Mouse (Mus musculus): ENCODE data around the gene Arxes2. TPM values are rescaled to one million over a fixed set of nuclear protein-coding genes. Genes with fewer than 3 reads are reported as not detected.
"Not testable (repeated sequence)": the region's sequence is repeated elsewhere in the genome, so short reads cannot be mapped to it uniquely, and the experiment has no call there.

The Arxes2 gene
- 10 to 100 TPM; 59.6 to 66.4 (median 64.4) TPM for total RNA-seq (2022)

DNA sequence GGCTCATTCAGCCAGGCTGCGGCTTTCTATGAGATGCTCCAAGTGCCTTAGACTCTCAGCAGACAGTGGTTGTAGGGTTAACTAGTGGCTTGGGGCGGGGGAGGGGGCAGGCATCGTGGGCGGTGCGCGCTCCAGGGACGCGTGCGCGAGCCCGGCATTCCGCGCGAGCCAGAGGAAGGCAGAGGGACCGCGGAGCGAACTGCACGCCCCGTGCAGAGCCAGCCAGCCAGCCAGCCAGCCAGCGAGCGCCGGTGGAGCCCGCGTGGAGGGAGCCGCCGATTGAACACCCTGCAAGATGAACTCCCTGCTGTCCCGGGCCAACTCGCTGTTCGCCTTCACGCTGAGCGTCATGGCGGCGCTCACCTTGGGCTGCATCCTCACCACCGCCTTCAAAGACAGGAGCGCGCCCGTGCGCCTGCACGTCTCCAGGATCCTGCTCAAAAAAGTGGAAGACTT lies at the start of gene Arxes2:
Gene Arxes2 (plus strand): TSS at position 161 of the 456 bp plus-strand sequence.
- DNase-seq (ENCODE audit: low spot score in 2 of 2) = not testable (repeated sequence)

DNA sequence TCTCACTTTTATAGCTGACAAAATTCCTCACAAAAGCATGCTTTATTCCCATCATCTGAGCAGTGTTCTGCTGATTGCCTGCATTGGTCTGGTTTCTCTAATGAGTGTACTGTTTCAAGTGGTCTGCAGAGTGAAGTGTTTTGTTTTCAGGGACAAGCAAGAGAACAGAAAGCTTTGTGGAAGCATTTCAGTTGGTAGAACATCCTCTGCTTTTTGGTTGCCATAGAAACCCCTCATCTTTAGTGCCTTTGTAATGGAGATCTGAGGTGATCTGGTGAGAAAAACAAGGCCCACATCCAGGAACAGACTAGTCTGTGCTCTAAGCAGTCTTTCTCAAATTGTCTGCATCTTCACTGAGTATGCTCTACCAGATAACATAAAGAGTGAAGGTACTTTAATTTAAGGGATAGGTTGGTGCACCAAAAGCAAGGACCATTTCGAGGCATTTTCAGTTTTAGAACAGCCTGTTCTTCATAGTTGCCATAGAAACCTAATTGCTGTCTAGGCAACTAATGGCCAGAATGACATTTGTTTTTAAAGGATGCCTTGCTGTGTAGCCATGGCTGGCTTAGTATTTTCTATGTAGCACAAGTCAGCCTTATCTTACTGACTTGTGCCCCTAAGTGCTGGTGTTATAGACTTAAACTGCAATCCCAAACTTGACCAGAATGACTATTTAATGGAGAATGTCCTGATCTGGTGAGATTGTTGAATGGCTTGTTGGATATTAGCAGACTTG lies 44.8 kb upstream of the Arxes2 start:
- peak in 1 of 2 experiments; percentile 7 for DNase-seq (ENCODE audit: low spot score in 2 of 2)

DNA sequence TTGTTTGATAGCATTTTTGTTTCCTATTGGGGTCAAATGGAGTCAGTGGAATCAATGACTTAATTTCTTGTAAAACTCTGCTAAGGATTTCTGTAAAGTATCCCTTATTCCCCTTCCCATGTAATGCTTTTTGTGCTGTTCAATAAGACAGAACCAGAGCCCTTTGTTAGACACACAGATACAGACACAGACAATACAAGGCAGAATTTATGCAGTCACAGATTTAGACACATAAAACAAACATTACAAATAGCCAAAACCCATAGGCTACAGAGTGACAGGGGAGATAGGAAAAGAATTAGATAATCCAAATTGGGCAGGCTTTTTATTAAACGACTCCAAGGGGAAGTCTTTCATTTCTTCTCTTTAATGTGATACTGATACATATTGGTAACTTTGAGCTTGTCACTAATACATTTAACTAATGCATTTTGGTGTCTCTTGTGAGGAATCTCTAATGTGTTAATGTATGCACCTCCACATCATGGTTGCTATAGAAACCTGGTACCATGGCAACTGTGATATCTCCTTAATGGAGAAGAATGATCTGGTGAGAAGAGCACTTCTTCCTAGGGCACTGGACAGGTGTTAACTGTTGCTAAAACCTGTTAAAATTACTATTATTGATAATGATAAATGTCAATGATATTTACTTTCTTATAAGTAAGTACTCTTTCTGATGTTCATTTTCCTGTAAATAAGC lies 36.5 kb upstream of the Arxes2 start:
- no peak for DNase-seq (ENCODE audit: low spot score in 2 of 2)

DNA sequence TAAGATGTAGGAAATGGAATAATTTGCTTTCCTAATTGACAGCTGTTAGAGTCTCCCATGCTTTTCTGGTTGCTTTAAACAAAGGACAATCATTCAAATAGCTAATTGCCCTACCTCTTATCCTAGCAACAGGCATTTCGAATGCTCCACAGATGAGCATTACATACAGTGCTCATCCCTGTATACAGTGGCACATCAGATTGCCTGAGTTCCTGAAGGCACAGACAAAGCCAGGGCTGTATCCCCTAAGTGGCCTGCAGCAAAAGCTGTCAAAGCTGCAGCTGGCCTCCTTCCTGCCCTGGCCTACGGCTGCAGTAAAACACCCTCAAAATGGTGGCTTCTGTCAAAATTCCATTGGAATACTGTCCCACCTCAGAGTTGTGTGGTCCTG lies 35.9 kb upstream of the Arxes2 start:
- DNase-seq (ENCODE audit: low spot score in 2 of 2) = no peak

DNA sequence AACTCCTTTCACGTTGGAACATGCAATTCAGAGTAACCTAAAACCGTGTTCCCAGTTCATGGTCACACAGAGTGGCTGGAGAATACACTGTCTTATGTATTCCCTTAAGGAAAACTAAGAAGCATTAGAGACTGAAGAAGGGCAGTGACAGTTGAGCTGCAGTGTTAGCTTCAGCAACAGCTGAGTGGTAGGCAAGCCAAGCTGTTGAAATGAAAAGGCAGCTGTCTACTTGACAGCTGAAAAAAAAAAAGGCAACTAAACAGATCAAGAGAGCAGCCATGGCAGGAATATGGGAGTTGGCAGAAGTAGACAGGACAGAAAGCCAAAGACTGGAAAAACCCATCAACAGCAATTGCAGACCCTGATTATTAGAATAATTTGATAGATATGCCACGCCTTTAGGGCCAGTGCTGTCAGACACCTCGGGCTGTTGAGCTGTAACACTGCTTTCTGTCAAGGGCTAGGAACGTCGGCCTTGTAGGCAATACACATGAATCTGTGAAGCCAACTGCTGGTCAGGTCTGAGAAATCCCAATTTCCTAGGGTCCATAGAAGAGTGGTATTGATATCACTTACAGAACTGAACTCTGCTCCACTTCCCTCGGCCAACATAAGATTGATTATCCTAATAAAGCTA lies 34.9 kb upstream of the Arxes2 start:
- DNase-seq (ENCODE audit: low spot score in 2 of 2) = peak in 1 of 2 experiments; percentile 19

DNA sequence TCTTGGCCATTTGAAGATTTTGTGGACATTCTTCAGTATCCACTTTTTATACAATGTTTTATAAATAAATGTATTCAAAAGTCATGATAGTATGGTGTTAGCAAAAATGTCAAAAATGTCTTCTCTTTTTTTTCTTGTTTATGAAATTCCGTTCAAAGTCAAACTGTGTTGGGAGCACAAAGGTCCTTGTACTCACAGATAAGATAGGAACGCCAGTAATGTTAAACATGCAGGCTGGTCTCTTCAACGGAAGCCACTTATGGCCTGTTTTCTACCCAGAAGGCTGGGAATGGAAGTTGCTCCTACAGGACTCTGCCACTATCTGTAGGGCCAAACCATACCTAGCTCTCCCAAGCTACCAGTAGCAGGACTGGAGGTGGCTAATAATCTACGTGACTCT lies 34.1 kb upstream of the Arxes2 start:
- DNase-seq (ENCODE audit: low spot score in 2 of 2) = no peak

DNA sequence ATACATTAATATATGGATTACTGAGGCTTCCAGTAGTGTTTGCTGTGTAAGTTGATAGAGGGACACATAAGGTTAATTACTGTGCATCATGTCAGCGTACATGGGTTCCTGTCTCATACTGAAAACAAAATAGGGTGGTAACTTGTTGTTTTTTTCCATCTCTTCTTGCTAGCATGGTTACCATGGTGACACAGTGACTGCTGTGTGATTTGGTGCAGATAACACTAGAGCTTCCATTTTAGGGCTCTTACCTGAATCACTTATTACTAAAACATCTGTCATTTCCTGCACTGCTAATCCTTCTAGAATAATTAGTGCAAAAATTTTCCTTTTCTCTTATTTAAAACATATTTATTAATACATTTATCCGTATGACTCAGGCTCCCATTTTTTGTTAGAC lies 31.3 kb upstream of the Arxes2 start:
- DNase-seq (ENCODE audit: low spot score in 2 of 2) = no peak

DNA sequence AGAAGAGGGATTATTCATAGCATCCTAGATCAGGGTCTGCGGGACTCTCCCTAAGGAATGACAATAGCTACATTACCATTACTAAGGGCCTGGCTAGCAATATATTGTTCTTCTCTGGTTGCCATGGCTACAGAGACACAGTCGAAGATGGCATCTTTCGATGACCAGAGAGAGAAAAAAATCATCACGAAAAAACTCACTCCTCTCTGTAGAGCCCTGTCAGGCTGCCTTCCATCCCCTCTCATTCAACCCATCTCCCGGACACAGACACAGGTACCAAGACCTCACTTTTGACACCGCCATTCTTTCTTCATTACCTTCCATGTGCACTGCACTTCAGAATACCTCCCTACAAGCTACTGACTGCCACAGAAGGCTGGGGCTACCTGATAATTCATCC lies 30.5 kb upstream of the Arxes2 start:
- no peak for DNase-seq (ENCODE audit: low spot score in 2 of 2)

DNA sequence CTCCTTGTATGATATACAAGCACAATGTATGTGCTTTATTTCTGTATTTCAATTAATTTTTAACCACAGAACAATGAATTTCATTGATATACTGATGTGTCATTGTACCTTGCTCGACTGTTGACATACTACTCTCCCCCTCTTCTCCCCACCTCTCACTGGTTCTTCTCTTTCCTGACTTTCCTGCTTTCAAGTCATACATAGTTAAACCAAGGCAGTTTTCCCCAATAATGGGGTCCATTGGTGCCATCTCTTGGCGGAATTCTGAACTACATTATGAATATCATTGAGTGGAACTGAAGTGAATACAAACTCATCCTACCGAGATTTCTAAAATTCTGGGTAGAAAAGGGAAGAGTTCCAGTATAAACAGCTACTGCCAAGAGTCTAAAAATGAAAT lies 30.0 kb upstream of the Arxes2 start:
- DNase-seq (ENCODE audit: low spot score in 2 of 2) = peak in 1 of 2 experiments; percentile 24

DNA sequence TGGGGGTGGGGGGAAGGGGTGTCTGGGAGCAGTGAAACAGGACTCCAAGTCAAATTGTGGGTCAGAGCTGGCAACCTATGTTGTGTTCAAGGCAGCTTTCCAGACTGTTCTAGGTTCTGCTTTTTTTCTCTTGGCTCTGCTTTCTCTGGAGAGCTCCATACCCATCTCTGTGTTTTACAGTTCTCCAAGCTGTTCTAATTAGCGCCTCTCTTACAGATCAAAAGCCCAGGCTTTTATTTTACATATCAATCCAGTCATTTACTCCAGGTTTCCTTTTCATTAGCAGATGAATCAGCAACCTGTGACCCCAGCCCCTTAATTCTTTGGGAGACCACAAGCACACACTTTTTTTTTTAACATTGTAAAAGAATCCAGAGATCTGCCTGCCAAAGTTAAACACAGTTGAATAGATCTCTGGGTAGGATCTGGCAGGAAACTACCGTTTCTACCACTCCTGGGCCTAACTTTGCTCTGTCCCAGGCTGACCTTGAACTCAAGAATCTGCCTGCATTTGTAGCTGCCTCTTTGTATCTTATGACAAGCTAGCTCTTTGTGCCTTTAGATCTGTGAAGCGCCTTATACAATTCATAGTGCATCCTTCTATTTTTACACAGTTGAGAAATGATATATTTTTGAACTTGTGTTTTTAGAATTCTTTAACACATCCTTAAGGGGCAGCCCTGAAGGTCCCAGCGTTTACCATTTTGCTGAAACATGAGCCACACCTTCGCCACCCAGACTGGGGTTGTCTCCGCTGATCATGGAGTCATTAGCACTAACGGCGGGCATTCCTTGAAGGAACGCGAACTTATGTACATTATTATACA lies 19.8 kb upstream of the Arxes2 start:
- no peak for DNase-seq (ENCODE audit: low spot score in 2 of 2)

DNA sequence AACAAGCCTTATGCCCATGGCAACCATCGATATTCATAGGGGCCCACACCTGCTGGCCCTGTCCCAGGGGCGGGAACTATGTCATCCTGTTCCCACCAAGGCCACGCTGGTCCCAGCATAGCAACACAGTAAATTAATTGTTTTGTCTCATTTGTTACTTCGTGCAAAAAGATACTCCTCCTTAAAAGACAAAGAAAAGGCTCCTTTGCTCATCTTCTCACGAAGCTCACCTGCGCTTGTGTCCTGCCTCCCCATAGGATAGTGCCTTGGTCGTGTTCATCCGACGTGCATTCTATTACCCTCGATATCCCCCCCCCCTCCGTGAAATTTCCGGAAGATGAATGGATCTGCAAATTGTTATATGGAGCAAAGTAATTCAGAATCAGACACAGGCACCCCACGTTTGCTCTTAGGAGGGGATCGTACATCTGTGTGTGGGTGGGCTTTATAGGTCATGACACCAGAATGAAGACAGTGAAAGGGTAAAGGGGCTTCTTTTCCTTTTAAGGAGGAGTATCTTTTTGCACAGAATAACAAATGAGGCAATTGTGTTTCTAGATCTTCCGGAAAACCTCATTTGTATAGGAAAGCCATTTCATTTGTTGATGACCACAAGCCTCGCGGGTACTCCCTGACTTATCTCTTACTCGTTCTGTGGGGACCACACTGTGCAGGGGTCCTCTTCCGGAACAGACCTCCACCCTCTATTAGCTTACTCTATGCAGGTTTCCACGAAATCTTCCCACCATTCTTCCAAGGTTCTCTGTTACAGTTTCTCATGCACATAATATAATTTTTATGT lies 19.0 kb upstream of the Arxes2 start:
- DNase-seq (ENCODE audit: low spot score in 2 of 2) = no peak

DNA sequence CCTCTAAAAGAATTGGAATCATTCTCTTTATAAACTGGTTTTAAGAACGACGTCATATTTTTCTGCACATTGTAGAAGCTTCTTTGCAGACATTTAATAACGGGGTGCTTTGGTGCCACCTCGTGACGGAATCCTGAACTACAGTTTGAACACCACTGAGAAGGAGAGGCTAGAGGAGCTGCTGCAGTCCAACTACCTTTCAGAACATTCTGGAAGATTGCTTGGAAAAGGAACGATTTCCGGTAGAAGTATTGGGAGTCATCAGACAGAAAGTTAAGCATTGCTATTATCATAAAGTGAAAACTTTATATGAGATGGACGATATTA lies 18.4 kb upstream of the Arxes2 start:
- DNase-seq (ENCODE audit: low spot score in 2 of 2) = peak; percentile 72 to 90

DNA sequence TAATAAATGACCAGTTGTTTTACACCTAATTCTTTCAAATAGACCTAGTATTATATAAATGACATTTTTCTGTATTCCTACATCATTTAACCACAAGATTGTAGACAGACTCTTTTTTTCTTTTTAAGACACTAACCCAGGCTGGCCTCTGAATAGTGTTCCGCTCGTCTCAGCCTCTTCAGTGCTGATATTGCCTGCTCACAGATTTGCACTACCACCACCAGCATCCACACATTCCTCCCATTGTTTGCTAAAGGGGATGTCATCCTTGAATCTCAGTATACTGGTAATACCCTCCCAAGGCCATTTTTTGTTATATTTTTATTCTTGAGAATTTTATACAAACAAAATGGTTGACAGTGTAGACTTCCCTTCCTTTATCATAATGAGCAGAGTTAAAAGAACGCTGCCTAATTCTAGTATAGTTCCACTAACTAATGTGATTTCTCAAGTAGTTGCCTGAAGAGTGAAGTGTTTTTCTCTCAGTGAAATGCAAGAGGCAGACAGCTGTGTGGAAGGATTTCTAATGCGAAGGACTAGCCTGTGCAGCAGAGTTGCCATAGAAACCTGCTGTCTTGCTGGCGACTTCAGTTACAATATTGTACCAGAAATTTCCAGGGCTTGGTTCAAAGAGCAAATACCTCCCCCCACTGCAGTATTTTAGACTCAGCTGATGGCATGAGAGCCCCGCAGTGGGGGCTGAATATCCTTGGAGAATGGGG lies 8.9 kb upstream of the Arxes2 start:
- DNase-seq (ENCODE audit: low spot score in 2 of 2) = peak; percentile 26 to 32

DNA sequence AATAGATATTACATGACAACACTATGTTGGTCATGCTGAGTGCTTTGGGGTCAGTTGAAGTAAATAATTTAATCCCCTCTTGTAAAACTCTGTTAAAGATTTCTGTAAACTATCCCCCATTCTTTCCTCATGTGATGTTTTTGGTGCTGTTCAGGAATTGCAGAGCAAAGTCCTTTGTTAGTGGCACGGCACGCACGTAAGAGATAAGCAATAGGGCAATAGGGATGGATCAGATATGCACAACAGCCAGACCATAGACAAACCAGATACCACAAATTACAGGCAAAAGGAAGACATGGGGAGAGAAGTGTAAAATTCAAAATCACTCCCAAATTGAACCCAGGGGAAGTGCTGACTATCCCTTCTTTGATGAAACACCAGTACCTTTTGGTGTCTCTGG lies 7.4 kb upstream of the Arxes2 start:
- no peak for DNase-seq (ENCODE audit: low spot score in 2 of 2)

DNA sequence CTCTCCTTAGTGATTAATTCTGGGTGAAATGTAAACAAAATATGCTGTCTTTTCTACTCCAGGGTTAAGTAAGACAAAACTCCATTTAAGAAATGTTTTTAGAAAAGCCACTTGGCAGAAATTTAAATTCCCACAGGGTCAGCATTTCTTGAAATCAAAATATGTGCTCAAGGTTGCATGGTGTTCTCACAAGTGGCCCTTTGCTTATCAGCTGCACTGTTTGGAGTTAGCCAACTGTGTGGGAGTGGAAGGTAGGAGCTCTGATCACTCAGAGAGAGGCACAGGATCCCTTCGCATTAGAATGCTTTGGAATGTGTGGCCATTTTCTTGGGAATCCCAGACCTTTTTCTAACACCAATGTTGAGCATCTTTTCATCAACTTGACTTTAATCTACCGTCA lies 3.0 kb upstream of the Arxes2 start:
- no peak for DNase-seq (ENCODE audit: low spot score in 2 of 2)

DNA sequence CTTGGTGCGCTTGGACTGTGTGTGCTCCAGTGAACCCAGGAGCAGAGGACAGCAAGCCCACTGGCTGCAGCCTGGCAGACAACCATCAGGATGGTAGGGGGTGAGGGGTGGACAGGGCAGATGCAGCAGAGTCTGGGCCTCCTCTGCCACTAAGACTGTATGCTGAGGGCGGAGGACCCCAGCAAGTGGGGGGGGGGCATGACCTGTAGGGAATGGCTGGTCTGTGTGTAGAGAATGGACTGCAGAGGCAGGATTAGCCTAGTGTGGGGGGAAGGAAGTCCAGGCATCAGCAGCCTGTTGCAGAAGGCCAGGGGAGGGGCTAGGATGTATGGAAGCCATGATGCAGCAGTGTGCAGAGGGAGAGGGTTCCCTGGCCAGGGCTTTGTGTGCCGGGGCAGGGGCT lies 431 bp upstream of the Arxes2 start:
- DNase-seq (ENCODE audit: low spot score in 2 of 2) = not testable (repeated sequence)

DNA sequence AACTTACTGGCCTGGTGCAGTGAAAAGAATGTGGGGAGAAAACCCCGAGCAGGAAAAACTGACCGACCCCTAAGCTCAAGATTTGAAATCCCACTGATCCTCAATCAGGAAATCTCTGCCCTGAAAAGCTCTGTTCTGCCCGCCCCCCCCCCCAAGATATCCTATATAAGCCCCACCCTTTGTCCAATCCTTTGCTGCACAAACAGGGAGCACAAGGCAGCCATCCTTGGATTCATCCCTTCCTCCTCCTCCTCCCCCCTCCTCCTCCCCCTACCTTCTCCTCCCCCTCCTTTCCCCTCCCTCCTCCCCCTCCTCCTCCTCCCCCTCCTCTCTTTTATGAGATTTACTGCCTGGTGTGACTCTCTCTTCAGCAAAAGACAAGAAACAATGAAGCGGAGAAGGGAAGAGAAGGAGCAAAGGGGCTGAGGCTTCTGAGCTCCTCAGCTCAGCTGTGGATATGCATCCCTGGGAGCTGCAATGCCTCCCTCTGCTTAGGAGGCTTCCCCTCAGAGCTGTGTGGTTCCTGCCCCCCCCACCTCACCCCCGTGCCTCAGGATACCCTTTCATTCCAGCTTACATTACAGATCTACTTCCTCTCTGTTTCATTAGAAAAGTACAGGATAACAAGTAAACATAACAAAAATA lies 13.7 kb downstream of the Arxes2 start:
- no peak for DNase-seq (ENCODE audit: low spot score in 2 of 2)

DNA sequence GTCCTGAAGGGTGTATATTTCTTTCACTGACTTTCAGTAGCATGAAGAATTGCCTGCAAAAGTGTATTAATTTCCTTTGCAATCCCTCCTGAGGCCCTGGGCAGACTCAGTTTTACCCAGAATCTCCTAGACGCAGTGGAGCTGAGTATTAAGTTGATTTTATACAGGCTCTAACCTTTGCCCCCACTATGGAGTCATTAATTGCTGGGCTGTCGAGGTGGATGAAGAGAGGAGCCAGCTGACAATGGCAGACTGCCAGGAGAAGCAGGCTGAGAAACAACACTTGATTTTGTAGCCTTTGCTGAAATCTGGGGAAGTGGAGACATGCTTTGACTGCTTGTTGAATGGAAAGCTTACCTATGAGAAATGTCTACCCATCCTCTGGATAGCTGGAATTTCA lies 20.8 kb downstream of the Arxes2 start:
- no peak for DNase-seq (ENCODE audit: low spot score in 2 of 2)

DNA sequence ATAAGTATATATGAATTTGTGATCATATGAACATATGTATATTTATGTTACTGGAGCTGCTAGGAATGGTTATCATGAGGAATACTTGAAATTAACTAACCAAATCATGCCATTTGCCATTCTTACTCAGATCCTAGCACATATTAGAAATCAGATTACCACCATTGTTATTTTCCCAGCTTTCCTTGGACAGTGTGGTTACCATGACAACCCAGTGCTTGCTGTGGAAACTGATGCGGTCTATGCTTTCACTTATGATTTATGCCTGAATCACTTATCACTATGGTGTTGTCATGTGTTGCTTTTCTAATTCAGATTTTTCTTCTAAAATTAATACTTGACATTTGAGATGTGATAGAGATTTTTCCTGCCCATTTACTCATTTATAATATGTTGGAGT lies 36.7 kb downstream of the Arxes2 start:
- no peak for DNase-seq (ENCODE audit: low spot score in 2 of 2)
